ENCODE assay signal across 8 mouse cellular contexts in genomic region chr11:120990951-120991526, GRCm38 (mm10). TPM values are rescaled to one million over a fixed set of nuclear protein-coding genes. Genes with fewer than 3 reads are reported as not detected.
DNase-seq lines count a peak whose midpoint lies in the region; ATAC-seq lines count a peak whose summit lies in the region.

Gene Csnk1d, minus strand, starts transcription at chr11:120991330.

- WGBS in heart, embryonic 14.5 days = under 1% methylated on average over 59 of the region's 59 CpGs
- WGBS in liver, embryonic 13.5 days (ENCODE audit: insufficient replicate concordance) = under 1% methylated on average over 57 of the region's 59 CpGs
- 0% methylated on average over 59 of the region's 59 CpGs for WGBS in stomach, embryonic 16.5 days

- H3K9ac ChIP-seq in heart, embryonic 14.5 days (ENCODE audit: low read length) = peak within 1 kb of the TSS; percentile 100
- peak within 1 kb of the TSS; percentile 98 for H3K9ac ChIP-seq in liver, embryonic 13.5 days
- H3K9ac ChIP-seq in stomach, embryonic 16.5 days (ENCODE audit: low read length) = peak within 1 kb of the TSS; percentile 97

- H3K4me3 ChIP-seq in brown adipose tissue, adult 24 weeks (ENCODE audit: insufficient read depth, low read depth, low read length) = peak within 1 kb of the TSS; percentile 99
- peak within 1 kb of the TSS; percentile 98 to 100 for H3K4me3 ChIP-seq in heart, embryonic 14.5 days (ENCODE audit: control insufficient read depth in 1 of 2, insufficient read depth in 1 of 2, low read depth in 1 of 2, low read length in 2 of 2)
- peak within 1 kb of the TSS; percentile 96 for H3K4me3 ChIP-seq in liver, embryonic 13.5 days (replicated peaks)
- H3K4me3 ChIP-seq in stomach, embryonic 16.5 days (replicated peaks; ENCODE audit: low read length) = peak within 1 kb of the TSS; percentile 99

- no peaks in the 10 kb centered on the region for H3K9me3 ChIP-seq in heart, embryonic 14.5 days (ENCODE audit: control insufficient read depth, low read length)
- no peaks in the 10 kb centered on the region for H3K9me3 ChIP-seq in liver, embryonic 13.5 days (replicated peaks)
- no peaks in the 10 kb centered on the region for H3K9me3 ChIP-seq in stomach, embryonic 16.5 days (replicated peaks; ENCODE audit: control insufficient read depth, low read length)

- H3K4me2 ChIP-seq in heart, embryonic 14.5 days (ENCODE audit: low read length) = peak within 1 kb of the TSS; percentile 86
- H3K4me2 ChIP-seq in liver, embryonic 13.5 days = peak within 1 kb of the TSS; percentile 85
- peak within 1 kb of the TSS; percentile 93 for H3K4me2 ChIP-seq in stomach, embryonic 16.5 days (ENCODE audit: low read depth, low read length)

- peaks cover 14% of the 10 kb centered on the region for H3K36me3 ChIP-seq in heart, embryonic 14.5 days (ENCODE audit: control insufficient read depth, insufficient read depth, low read length)
- peaks cover 14% of the 10 kb centered on the region for H3K36me3 ChIP-seq in liver, embryonic 13.5 days
- H3K36me3 ChIP-seq in stomach, embryonic 16.5 days (ENCODE audit: control insufficient read depth, insufficient read depth, low read length) = no peaks in the 10 kb centered on the region

- peaks cover 31% of the 10 kb centered on the region for H3K4me1 ChIP-seq in brown adipose tissue, adult 24 weeks (ENCODE audit: control insufficient read depth, insufficient read depth, insufficient read length, low read length)
- peaks cover 24 to 58% of the 10 kb centered on the region in 2 experiments for H3K4me1 ChIP-seq in heart, embryonic 14.5 days (ENCODE audit: control insufficient read depth in 2 of 2, insufficient read depth in 2 of 2, low read length in 2 of 2)
- H3K4me1 ChIP-seq in liver, embryonic 13.5 days (replicated peaks) = peaks cover 72% of the 10 kb centered on the region
- H3K4me1 ChIP-seq in stomach, embryonic 16.5 days (ENCODE audit: control insufficient read depth, insufficient read depth, low read length) = peaks cover 22% of the 10 kb centered on the region

- ATAC-seq in heart, embryonic 14.5 days (ENCODE audit: insufficient number of reproducible peaks, insufficient read depth, low FRiP score, low read depth) = peak; percentile 86
- peak; percentile 80 for ATAC-seq in liver, embryonic 13.5 days (ENCODE audit: low read depth)
- peak; percentile 93 for ATAC-seq in stomach, embryonic 16.5 days (ENCODE audit: insufficient read depth, low FRiP score)

- DNase-seq in CD4-positive, CD25-positive, alpha-beta regulatory T cell, adult 2 months (ENCODE audit: low read depth, low spot score) = peak; percentile 97
- peak; percentile 84 for DNase-seq in fibroblast of lung, adult 2 months (ENCODE audit: low read depth)
- peak; percentile 99 for DNase-seq in kidney, postnatal 14 days
- DNase-seq in liver, embryonic 13.5 days = peak; percentile 96
- DNase-seq in neural tube, embryonic 10.5 days (ENCODE audit: extremely low spot score, low spot score) = peak; percentile 100

- no peaks in the 10 kb centered on the region for H3K27me3 ChIP-seq in heart, embryonic 14.5 days (ENCODE audit: control insufficient read depth, insufficient read depth, low read length)
- H3K27me3 ChIP-seq in liver, embryonic 13.5 days = no peaks in the 10 kb centered on the region
- H3K27me3 ChIP-seq in stomach, embryonic 16.5 days (ENCODE audit: control insufficient read depth, insufficient read depth, low read length) = no peaks in the 10 kb centered on the region

- peak within 1 kb of the TSS; percentile 75 for H3K27ac ChIP-seq in brown adipose tissue, adult 24 weeks (replicated peaks; ENCODE audit: low read depth, low read length)
- peak within 1 kb of the TSS; percentile 94 to 96 for H3K27ac ChIP-seq in heart, embryonic 14.5 days (replicated peaks in 1 of 2; ENCODE audit: control insufficient read depth in 1 of 2, insufficient read depth in 1 of 2, low read depth in 2 of 2, low read length in 2 of 2)
- peak within 1 kb of the TSS; percentile 94 for H3K27ac ChIP-seq in liver, embryonic 13.5 days
- H3K27ac ChIP-seq in stomach, embryonic 16.5 days (ENCODE audit: low read length) = peak within 1 kb of the TSS; percentile 94

RNA-seq across cellular contexts. Expression of gene Csnk1d, which starts in this region (rescaled TPM):
- 33.8 and 36.5 TPM in 2 replicates for polyA plus RNA-seq in brown adipose tissue, adult 24 weeks (2012; ENCODE audit: insufficient read depth, insufficient read length, missing spikeins)
- polyA plus RNA-seq in heart, embryonic 14.5 days (2014; fragmentation: Nextera tagmentation; extraction: Ambion mirVana) = 45.1 and 45.6 TPM in 2 replicates
- polyA plus RNA-seq in liver, embryonic 13.5 days (2015; fragmentation: Nextera tagmentation; extraction: Ambion mirVana) = 36.8 and 46.3 TPM in 2 replicates
- polyA plus RNA-seq in stomach, embryonic 16.5 days (2015; fragmentation: Nextera tagmentation; extraction: Ambion mirVana) = 104 and 114 TPM in 2 replicates

Comparison
In these comparisons a context has a peak if more than half of its experiments do, and no peak if none do; other contexts are left out.
1. Peak in every context shown above with its lines: DNase-seq, ATAC-seq, H3K4me3 ChIP-seq and H3K27ac ChIP-seq.